ENCODE assay signal across 10 mouse cellular contexts in the genomic region with DNA sequence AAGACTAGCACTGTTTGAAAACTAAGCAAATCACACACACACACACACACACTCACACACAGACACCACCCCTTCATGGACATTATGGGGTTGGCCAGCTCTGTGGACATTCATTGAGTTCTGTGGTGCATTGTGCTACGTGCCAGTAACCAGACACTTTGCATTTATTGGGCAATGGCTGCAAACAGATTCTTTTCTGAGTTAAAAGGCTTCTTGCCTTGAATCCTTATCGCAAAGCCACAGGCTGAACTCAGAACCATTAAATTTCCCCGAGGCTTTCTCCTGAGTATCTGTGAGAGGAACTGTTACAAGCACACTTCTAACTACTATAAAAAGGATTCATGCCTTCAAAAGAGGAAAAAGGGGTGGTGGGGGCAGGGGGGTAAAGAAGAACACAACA. TPM values are rescaled to one million over a fixed set of nuclear protein-coding genes. Genes with fewer than 3 reads are reported as not detected.
A peak's percentile ranks its signal among the peaks of the same experiment; 100 is the strongest.
DNase-seq lines count a peak whose midpoint lies in the region; ATAC-seq and TF ChIP-seq lines count a peak whose summit lies in the region.
"Had no signal": no experiment of that assay in that cellular context is flagged by ENCODE, and none has a peak within 500 bp of the region (broad histone marks: within the 10 kb centered on the region; RNA-seq: fewer than 3 reads in every experiment).

No protein-coding gene starts in this region.

- H3K36me3 ChIP-seq in hindbrain, embryonic 10.5 days = no peaks in the 10 kb centered on the region
- H3K36me3 ChIP-seq in hindbrain, embryonic 13.5 days = no peaks in the 10 kb centered on the region
- H3K36me3 ChIP-seq in MEL (ENCODE audit: control insufficient read depth in 1 of 2, insufficient read depth in 2 of 2, low read length in 2 of 2) = peaks cover 0 to 8% of the 10 kb centered on the region in 2 experiments; a peak in 2 of 4 replicates
- no peaks in the 10 kb centered on the region for H3K36me3 ChIP-seq in liver, embryonic 11.5 days (ENCODE audit: control insufficient read depth, insufficient read depth, low read length)
- H3K36me3 ChIP-seq: forebrain, embryonic 15.5 days had no signal

- TF ChIP-seq EP300 in MEL (IDR thresholded peaks at IDR 0.05; ENCODE audit: low read depth in 1 of 2, low read length in 2 of 2) = peak; percentile 79 to 82

- ATAC-seq in hindbrain, embryonic 13.5 days (ENCODE audit: low FRiP score) = no peak
- peak; percentile 35 for ATAC-seq in liver, embryonic 11.5 days (replicated peaks; ENCODE audit: low FRiP score)
- ATAC-seq: forebrain, embryonic 15.5 days; Patski had no signal

- peaks cover 57% of the 10 kb centered on the region for H3K4me1 ChIP-seq in hindbrain, embryonic 10.5 days (replicated peaks)
- H3K4me1 ChIP-seq in hindbrain, embryonic 13.5 days (replicated peaks) = peaks cover 56% of the 10 kb centered on the region
- H3K4me1 ChIP-seq in MEL (ENCODE audit: control insufficient read depth in 1 of 2, insufficient read depth in 2 of 2, low read length in 2 of 2) = peaks cover 3 to 21% of the 10 kb centered on the region in 2 experiments
- peaks cover 22% of the 10 kb centered on the region for H3K4me1 ChIP-seq in liver, embryonic 11.5 days (replicated peaks; ENCODE audit: control insufficient read depth, insufficient read depth, low read length)

- H3K27ac ChIP-seq in hindbrain, embryonic 10.5 days = peak overlapping the region; percentile 30; the same call in 1 of the 2 replicates
- no peak overlapping the region for H3K27ac ChIP-seq in hindbrain, embryonic 13.5 days
- H3K27ac ChIP-seq in MEL (ENCODE audit: control insufficient read depth, low read depth, low read length) = peak overlapping the region; percentile 15
- H3K27ac ChIP-seq in liver, embryonic 11.5 days (ENCODE audit: low read depth, low read length) = peak overlapping the region; percentile 73
- H3K27ac ChIP-seq: forebrain, embryonic 15.5 days had no signal

- H3K4me3 ChIP-seq in hindbrain, embryonic 10.5 days = no peak overlapping the region
- no peak overlapping the region for H3K4me3 ChIP-seq in hindbrain, embryonic 13.5 days
- H3K4me3 ChIP-seq in MEL (ENCODE audit: control insufficient read depth in 1 of 2, insufficient read depth in 1 of 2, low read depth in 2 of 2, low read length in 2 of 2) = peak overlapping the region; percentile 71 to 88; a peak in 3 of 4 replicates
- H3K4me3 ChIP-seq in liver, embryonic 11.5 days (ENCODE audit: low read depth, low read length) = no peak overlapping the region
- H3K4me3 ChIP-seq: forebrain, embryonic 15.5 days had no signal

- no peak overlapping the region for H3K9ac ChIP-seq in hindbrain, embryonic 13.5 days
- peak overlapping the region; percentile 65; the same call in 1 of the 2 replicates for H3K9ac ChIP-seq in MEL (ENCODE audit: control insufficient read depth, low read depth, low read length, poor library complexity, severe bottlenecking)
- H3K9ac ChIP-seq in liver, embryonic 11.5 days (ENCODE audit: low read depth, low read length) = peak overlapping the region; percentile 22; the same call in 1 of the 2 replicates
- H3K9ac ChIP-seq: forebrain, embryonic 15.5 days had no signal

- H3K27me3 ChIP-seq in hindbrain, embryonic 10.5 days (ENCODE audit: insufficient read depth, poor library complexity, severe bottlenecking) = no peaks in the 10 kb centered on the region
- no peaks in the 10 kb centered on the region for H3K27me3 ChIP-seq in hindbrain, embryonic 13.5 days
- no peaks in the 10 kb centered on the region for H3K27me3 ChIP-seq in MEL (ENCODE audit: control insufficient read depth in 1 of 2, insufficient read depth in 2 of 2, low read length in 2 of 2)
- H3K27me3 ChIP-seq in liver, embryonic 11.5 days (replicated peaks; ENCODE audit: control insufficient read depth, insufficient read depth, low read length) = no peaks in the 10 kb centered on the region
- H3K27me3 ChIP-seq: forebrain, embryonic 15.5 days; Patski had no signal

- TF ChIP-seq CTCF in MEL (IDR thresholded peaks at IDR 0.05 in 2 of 3, conservative IDR thresholded peaks at IDR 0.05 in 1 of 3; ENCODE audit: control insufficient read depth in 1 of 3, insufficient read depth in 1 of 3, low read depth in 2 of 3, low read length in 3 of 3, poor library complexity in 1 of 3, severe bottlenecking in 1 of 3) = no peak

- WGBS in hindbrain, embryonic 10.5 days = 61% methylated on average over 3 of the region's 3 CpGs
- 55% methylated on average over 3 of the region's 3 CpGs for WGBS in hindbrain, embryonic 13.5 days
- 26% methylated on average over 3 of the region's 3 CpGs for WGBS in liver, embryonic 11.5 days

- no peaks in the 10 kb centered on the region for H3K79me2 ChIP-seq in MEL (ENCODE audit: control insufficient read depth, insufficient read depth, low read length, poor library complexity)

- DNase-seq in hindbrain, embryonic 10.5 days (ENCODE audit: low spot score) = no peak
- peak; percentile 69 for DNase-seq in 416B (ENCODE audit: low read depth)
- DNase-seq in MEL (ENCODE audit: low read depth, low spot score) = peak; percentile 85
- DNase-seq in liver, embryonic 11.5 days (ENCODE audit: low spot score) = no peak
- DNase-seq in thymus, adult 18-20 months = no peak
- no peak for DNase-seq in retina, embryonic 14.5 days (ENCODE audit: low spot score)
- DNase-seq in left cerebral cortex, postnatal 14 days (ENCODE audit: low spot score in 2 of 2) = no peak

- no peak overlapping the region for H3K4me2 ChIP-seq in hindbrain, embryonic 13.5 days
- peak overlapping the region; percentile 60 for H3K4me2 ChIP-seq in liver, embryonic 11.5 days
- H3K4me2 ChIP-seq: forebrain, embryonic 15.5 days had no signal

- TF ChIP-seq POLR2A in MEL (IDR thresholded peaks at IDR 0.05; ENCODE audit: control insufficient read depth in 1 of 2, insufficient read depth in 1 of 2, low read depth in 1 of 2, low read length in 2 of 2, poor library complexity in 1 of 2) = no peak

- no peaks in the 10 kb centered on the region for H3K9me3 ChIP-seq in hindbrain, embryonic 10.5 days
- H3K9me3 ChIP-seq in hindbrain, embryonic 13.5 days = no peaks in the 10 kb centered on the region
- no peaks in the 10 kb centered on the region for H3K9me3 ChIP-seq in MEL (replicated peaks; ENCODE audit: insufficient read depth, low read length)
- no peaks in the 10 kb centered on the region for H3K9me3 ChIP-seq in liver, embryonic 11.5 days (ENCODE audit: control insufficient read depth, low read length)
- H3K9me3 ChIP-seq: forebrain, embryonic 15.5 days had no signal

- TF ChIP-seq RAD21 in MEL (IDR thresholded peaks at IDR 0.05; ENCODE audit: low read depth, low read length) = no peak

- intact Hi-C loops in left cerebral cortex, postnatal 14 days (cut with DNase I) = no loop called here

TF ChIP-seq in MEL, 35 proteins besides CTCF, POLR2A, EP300 and RAD21 (continues in another document):
- no peak for TF ChIP-seq POLR2AphosphoS2 (IDR thresholded peaks at IDR 0.05; ENCODE audit: low read length)
- no peak for TF ChIP-seq NRF1 (IDR thresholded peaks at IDR 0.05; ENCODE audit: insufficient read depth, low read depth, low read length, poor library complexity, severe bottlenecking)
- TF ChIP-seq ZC3H11A (IDR thresholded peaks at IDR 0.05; ENCODE audit: low read depth, low read length) = no peak
- TF ChIP-seq ETS1 (IDR thresholded peaks at IDR 0.05; ENCODE audit: low read depth, low read length) = peak; percentile 80
- 0 out of 2 replicates have a peak, but pooled peaks have one; percentile 47 for TF ChIP-seq MAZ (IDR thresholded peaks at IDR 0.05; ENCODE audit: low read depth, low read length)
- TF ChIP-seq GABPA (IDR thresholded peaks at IDR 0.05; ENCODE audit: low read depth, low read length) = no peak
- 0 out of 2 replicates have a peak, but pooled peaks have one; percentile 37 for TF ChIP-seq TBP (IDR thresholded peaks at IDR 0.05; ENCODE audit: low read depth, low read length)
- no peak for TF ChIP-seq USF1 (IDR thresholded peaks at IDR 0.05; ENCODE audit: low read depth, low read length)
- TF ChIP-seq MAX (IDR thresholded peaks at IDR 0.05; ENCODE audit: low read length) = no peak
- no peak for TF ChIP-seq E2F4 (IDR thresholded peaks at IDR 0.05; ENCODE audit: borderline replicate concordance, low read depth, low read length)
- TF ChIP-seq JUND (IDR thresholded peaks at IDR 0.05; ENCODE audit: low read depth, low read length) = no peak
- peak; percentile 51; the same call in 1 of the 2 replicates for TF ChIP-seq MXI1 (IDR thresholded peaks at IDR 0.05; ENCODE audit: low read depth, low read length)
- no peak for TF ChIP-seq MYC (IDR thresholded peaks at IDR 0.05; ENCODE audit: low read depth, low read length)
- TF ChIP-seq CHD1 (IDR thresholded peaks at IDR 0.05; ENCODE audit: low read depth, low read length) = no peak
- TF ChIP-seq BHLHE40 (IDR thresholded peaks at IDR 0.05; ENCODE audit: borderline replicate concordance, low read depth, low read length) = peak; percentile 63
- no peak for TF ChIP-seq USF2 (IDR thresholded peaks at IDR 0.05; ENCODE audit: borderline replicate concordance in 1 of 2, insufficient read depth in 1 of 2, low read depth in 1 of 2, low read length in 2 of 2)
- peak; percentile 80 for TF ChIP-seq TAL1 (IDR thresholded peaks at IDR 0.05; ENCODE audit: low read length)
- no peak for TF ChIP-seq MEF2A (IDR thresholded peaks at IDR 0.05; ENCODE audit: extremely low read depth, insufficient replicate concordance, low read depth, low read length, poor library complexity, severe bottlenecking)
- no peak for TF ChIP-seq CHD2 (IDR thresholded peaks at IDR 0.05; ENCODE audit: low read length)
- TF ChIP-seq ELF1 (IDR thresholded peaks at IDR 0.05; ENCODE audit: low read depth, low read length) = no peak
- no peak for TF ChIP-seq MAFK (IDR thresholded peaks at IDR 0.05; ENCODE audit: borderline replicate concordance, low read depth, low read length)
- TF ChIP-seq SIN3A (IDR thresholded peaks at IDR 0.05; ENCODE audit: low read length) = peak; percentile 71; the same call in 1 of the 2 replicates
- TF ChIP-seq ZKSCAN1 (IDR thresholded peaks at IDR 0.05; ENCODE audit: low read depth, low read length) = no peak
- TF ChIP-seq GATA1 (IDR thresholded peaks at IDR 0.05; ENCODE audit: low read depth, low read length) = peak; percentile 88
- TF ChIP-seq POLR2AphosphoS5 (IDR thresholded peaks at IDR 0.05; ENCODE audit: borderline replicate concordance, low read depth, low read length) = no peak

RNA-seq across cellular contexts. Expression of a gene that starts 5.1 kb away (rescaled TPM):
- 47.9 and 65.4 TPM in 2 replicates for polyA plus RNA-seq in hindbrain, embryonic 10.5 days (2016; fragmentation: Nextera tagmentation; extraction: Ambion mirVana)
- 87.3 and 96.3 TPM in 2 replicates for polyA plus RNA-seq in hindbrain, embryonic 13.5 days (2015; fragmentation: Nextera tagmentation; extraction: Ambion mirVana)
- 31.9 and 33.6 TPM in 2 replicates for total RNA-seq in MEL (2012; rRNA removed)
- polyA plus RNA-seq in MEL (2012; ENCODE audit: insufficient read depth in 1 of 2, insufficient read length in 2 of 2, low read depth in 1 of 2, low replicate concordance in 2 of 2, missing spikeins in 1 of 2) = 10 to 100 TPM in 1 of 2 experiments, not detected in 1; 32.7 TPM
- 45.9 and 56.3 TPM in 2 replicates for polyA plus RNA-seq in liver, embryonic 11.5 days (2014; fragmentation: Nextera tagmentation; extraction: Ambion mirVana)
- total RNA-seq in left cerebral cortex, postnatal 14 days (2021) = 100 to 1,000 TPM; 233 to 249 TPM

Comparison
In these comparisons a context has a peak if more than half of its experiments do, and no peak if none do; other contexts are left out.
1. DNase-seq: peak in 416B (single experiment) and MEL (single experiment); none in hindbrain, embryonic 10.5 days (single experiment), liver, embryonic 11.5 days (single experiment), thymus, adult 18-20 months (0 of 2), retina, embryonic 14.5 days (single experiment) and left cerebral cortex, postnatal 14 days (0 of 2).
2. H3K4me3 ChIP-seq: peak in MEL (2 of 2); none in hindbrain, embryonic 10.5 days (single experiment), hindbrain, embryonic 13.5 days (single experiment) and liver, embryonic 11.5 days (single experiment).